Mouse (Mus musculus) erythroblast, embryonic 14.5 days (primary cell): ENCODE measurements at regions not wholly inside any gene's neighbourhood (a gene's known extent, or its start where the extent isn't known, plus 50 kb on each side); places are given as distances from the start of the nearest gene placed in this dataset.

Experiments used
- GATA1 ChIP-seq: IDR thresholded peaks from 2 replicates; pipeline ENCODE4 v1.6.1; 2012; ENCODE audit warnings: low read length, inconsistent platforms, mixed read lengths
- TAL1 ChIP-seq: IDR thresholded peaks from 3 replicates; pipeline ENCODE4 v1.6.1; 2012; ENCODE audit warnings: low read length, inconsistent platforms, mixed read lengths

DNA sequence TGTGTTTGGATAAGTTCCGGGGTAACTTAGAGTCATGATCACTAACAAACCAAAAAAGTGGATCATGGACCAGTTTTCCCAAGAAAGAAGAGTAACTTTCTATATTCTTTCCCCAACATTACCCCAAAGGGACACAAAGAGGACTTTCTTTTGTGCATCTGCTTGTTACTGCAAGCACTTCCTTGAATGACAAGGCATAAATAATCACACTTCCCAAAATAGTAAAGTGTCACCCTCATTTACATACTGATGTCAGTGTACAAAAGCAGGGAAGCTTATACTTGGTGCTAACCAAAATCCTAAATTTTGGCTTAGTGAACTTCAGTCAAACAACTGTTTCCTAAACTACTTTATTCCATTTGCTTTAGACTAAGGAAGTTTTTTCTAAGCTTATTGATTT, 218.0 kb upstream of the Klf14 start:
- TF ChIP-seq GATA1 (no peak), TAL1 (no peak)
